ENCODE assay signal across 22 mouse cellular contexts in the genomic region with DNA sequence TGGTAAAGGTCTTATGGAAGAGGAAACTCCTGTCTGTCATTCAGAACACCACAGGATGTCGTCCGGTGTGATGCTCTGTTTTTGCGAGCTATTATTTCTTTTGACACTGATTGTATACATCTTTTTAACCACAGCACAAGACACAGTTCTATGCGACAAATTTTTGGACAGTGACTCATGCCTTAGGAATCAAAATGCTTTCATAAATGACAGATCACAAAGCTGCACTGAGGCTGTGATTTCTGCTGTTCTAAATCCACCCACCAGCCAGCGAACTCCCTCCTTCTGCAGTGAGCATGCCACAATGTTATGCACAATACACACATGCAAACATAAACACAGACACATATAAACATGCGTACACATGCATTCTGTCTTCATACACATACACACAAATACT.
DNase-seq lines count a peak whose midpoint lies in the region; ATAC-seq lines count a peak whose summit lies in the region.
"Had no signal": no experiment of that assay in that cellular context is flagged by ENCODE, and none has a peak within 500 bp of the region (broad histone marks: within the 10 kb centered on the region; RNA-seq: fewer than 3 reads in every experiment).

No protein-coding gene starts in this region.

- H3K4me3 ChIP-seq in hindbrain, embryonic 12.5 days = no peak overlapping the region
- H3K4me3 ChIP-seq in hindbrain, embryonic 10.5 days = no peak overlapping the region
- H3K4me3 ChIP-seq in midbrain, embryonic 13.5 days (replicated peaks) = no peak overlapping the region
- no peak overlapping the region for H3K4me3 ChIP-seq in midbrain, embryonic 10.5 days
- no peak overlapping the region for H3K4me3 ChIP-seq in hindbrain, embryonic 15.5 days
- H3K4me3 ChIP-seq in neural tube, embryonic 15.5 days (replicated peaks) = no peak overlapping the region
- H3K4me3 ChIP-seq: embryonic facial prominence, embryonic 15.5 days; stomach, embryonic 15.5 days had no signal

- DNase-seq in hindbrain, embryonic 10.5 days (ENCODE audit: low spot score) = no peak
- DNase-seq in midbrain, embryonic 10.5 days (ENCODE audit: low spot score) = no peak
- DNase-seq in left cerebral cortex, adult 8-10 months (ENCODE audit: low spot score in 2 of 2) = no peak
- DNase-seq: adrenal gland, postnatal 25 days; cerebellum, adult 9-11 months; gastrocnemius, postnatal 10 days; heart, adult 11 months; kidney, postnatal 4 days; layer of hippocampus, adult 9-11 months; thymus, adult 18-20 months; thymus, postnatal 36 days had no signal

- H3K36me3 ChIP-seq in hindbrain, embryonic 12.5 days = no peaks in the 10 kb centered on the region
- H3K36me3 ChIP-seq in hindbrain, embryonic 10.5 days = no peaks in the 10 kb centered on the region
- no peaks in the 10 kb centered on the region for H3K36me3 ChIP-seq in midbrain, embryonic 13.5 days
- H3K36me3 ChIP-seq in midbrain, embryonic 10.5 days = no peaks in the 10 kb centered on the region
- H3K36me3 ChIP-seq in hindbrain, embryonic 15.5 days = no peaks in the 10 kb centered on the region
- H3K36me3 ChIP-seq in neural tube, embryonic 15.5 days = no peaks in the 10 kb centered on the region
- H3K36me3 ChIP-seq: embryonic facial prominence, embryonic 15.5 days; stomach, embryonic 15.5 days had no signal

- ATAC-seq in hindbrain, embryonic 12.5 days (ENCODE audit: low FRiP score) = no peak
- ATAC-seq in midbrain, embryonic 13.5 days = peak; percentile 20; the same call in 1 of the 2 replicates
- ATAC-seq in hindbrain, embryonic 15.5 days (ENCODE audit: low FRiP score, low read depth) = peak; percentile 36; the same call in 1 of the 2 replicates
- no peak for ATAC-seq in neural tube, embryonic 15.5 days (ENCODE audit: low FRiP score)
- ATAC-seq: CD4-positive, CD25-positive, alpha-beta regulatory T cell, adult 4 months; forebrain, embryonic 14.5 days; intestine, postnatal 0 days; lung, postnatal 0 days had no signal

- peaks cover 9% of the 10 kb centered on the region for H3K4me1 ChIP-seq in hindbrain, embryonic 12.5 days
- H3K4me1 ChIP-seq in hindbrain, embryonic 10.5 days (replicated peaks) = no peaks in the 10 kb centered on the region
- peaks cover 25% of the 10 kb centered on the region for H3K4me1 ChIP-seq in midbrain, embryonic 13.5 days (replicated peaks)
- no peaks in the 10 kb centered on the region for H3K4me1 ChIP-seq in midbrain, embryonic 10.5 days
- H3K4me1 ChIP-seq in hindbrain, embryonic 15.5 days (replicated peaks) = peaks cover 29% of the 10 kb centered on the region
- peaks cover 17% of the 10 kb centered on the region for H3K4me1 ChIP-seq in neural tube, embryonic 15.5 days
- H3K4me1 ChIP-seq: stomach, embryonic 15.5 days had no signal

- H3K27me3 ChIP-seq in hindbrain, embryonic 12.5 days = no peaks in the 10 kb centered on the region
- H3K27me3 ChIP-seq in hindbrain, embryonic 10.5 days (ENCODE audit: insufficient read depth, poor library complexity, severe bottlenecking) = no peaks in the 10 kb centered on the region
- no peaks in the 10 kb centered on the region for H3K27me3 ChIP-seq in midbrain, embryonic 13.5 days
- no peaks in the 10 kb centered on the region for H3K27me3 ChIP-seq in midbrain, embryonic 10.5 days (ENCODE audit: low read depth, poor library complexity, severe bottlenecking)
- no peaks in the 10 kb centered on the region for H3K27me3 ChIP-seq in hindbrain, embryonic 15.5 days
- H3K27me3 ChIP-seq in neural tube, embryonic 15.5 days (replicated peaks) = no peaks in the 10 kb centered on the region
- H3K27me3 ChIP-seq: embryonic facial prominence, embryonic 15.5 days; stomach, embryonic 15.5 days had no signal

- WGBS in hindbrain, embryonic 12.5 days = 77% methylated on average over 6 of the region's 6 CpGs
- WGBS in hindbrain, embryonic 10.5 days = 80% methylated on average over 6 of the region's 6 CpGs
- WGBS in midbrain, embryonic 13.5 days = 77% methylated on average over 6 of the region's 6 CpGs
- WGBS in midbrain, embryonic 10.5 days = 87% methylated on average over 6 of the region's 6 CpGs
- WGBS in hindbrain, embryonic 15.5 days = 73% methylated on average over 6 of the region's 6 CpGs
- WGBS in neural tube, embryonic 15.5 days = 74% methylated on average over 6 of the region's 6 CpGs

- no peaks in the 10 kb centered on the region for H3K9me3 ChIP-seq in hindbrain, embryonic 12.5 days (replicated peaks)
- H3K9me3 ChIP-seq in hindbrain, embryonic 10.5 days = no peaks in the 10 kb centered on the region
- no peaks in the 10 kb centered on the region for H3K9me3 ChIP-seq in midbrain, embryonic 13.5 days
- no peaks in the 10 kb centered on the region for H3K9me3 ChIP-seq in midbrain, embryonic 10.5 days (replicated peaks)
- no peaks in the 10 kb centered on the region for H3K9me3 ChIP-seq in hindbrain, embryonic 15.5 days
- no peaks in the 10 kb centered on the region for H3K9me3 ChIP-seq in neural tube, embryonic 15.5 days (replicated peaks)
- H3K9me3 ChIP-seq: embryonic facial prominence, embryonic 15.5 days; stomach, embryonic 15.5 days had no signal

- no peak overlapping the region for H3K9ac ChIP-seq in hindbrain, embryonic 12.5 days
- H3K9ac ChIP-seq in midbrain, embryonic 13.5 days (replicated peaks) = no peak overlapping the region
- H3K9ac ChIP-seq in hindbrain, embryonic 15.5 days = no peak overlapping the region
- no peak overlapping the region for H3K9ac ChIP-seq in neural tube, embryonic 15.5 days (replicated peaks)
- H3K9ac ChIP-seq: embryonic facial prominence, embryonic 15.5 days; stomach, embryonic 15.5 days had no signal

- H3K4me2 ChIP-seq in hindbrain, embryonic 12.5 days (replicated peaks) = no peak overlapping the region
- no peak overlapping the region for H3K4me2 ChIP-seq in midbrain, embryonic 13.5 days (replicated peaks)
- H3K4me2 ChIP-seq in hindbrain, embryonic 15.5 days = no peak overlapping the region
- H3K4me2 ChIP-seq in neural tube, embryonic 15.5 days = no peak overlapping the region
- H3K4me2 ChIP-seq: embryonic facial prominence, embryonic 15.5 days; heart, embryonic 11.5 days; stomach, embryonic 15.5 days had no signal

- peak overlapping the region; percentile 76 for H3K27ac ChIP-seq in hindbrain, embryonic 12.5 days
- no peak overlapping the region for H3K27ac ChIP-seq in hindbrain, embryonic 10.5 days
- H3K27ac ChIP-seq in midbrain, embryonic 13.5 days = peak overlapping the region; percentile 62
- no peak overlapping the region for H3K27ac ChIP-seq in midbrain, embryonic 10.5 days (replicated peaks)
- peak overlapping the region; percentile 49 for H3K27ac ChIP-seq in hindbrain, embryonic 15.5 days (replicated peaks)
- 0 out of 2 replicates have a peak overlapping the region, but pooled peaks have one; percentile 38 for H3K27ac ChIP-seq in neural tube, embryonic 15.5 days (replicated peaks)
- H3K27ac ChIP-seq: embryonic facial prominence, embryonic 15.5 days; stomach, embryonic 15.5 days had no signal

Comparison
In these comparisons a context has a peak if more than half of its experiments do, and no peak if none do; other contexts are left out.
1. ATAC-seq: peak in midbrain, embryonic 13.5 days (single experiment) and hindbrain, embryonic 15.5 days (single experiment); none in hindbrain, embryonic 12.5 days (single experiment) and neural tube, embryonic 15.5 days (single experiment).
2. H3K27ac ChIP-seq: peak in hindbrain, embryonic 12.5 days (single experiment), midbrain, embryonic 13.5 days (single experiment), hindbrain, embryonic 15.5 days (single experiment) and neural tube, embryonic 15.5 days (single experiment); none in hindbrain, embryonic 10.5 days (single experiment) and midbrain, embryonic 10.5 days (single experiment).